ENCODE assay signal across 12 mouse cellular contexts in genomic region chrX:152973476-152974203, GRCm38 (mm10). TPM values are rescaled to one million over a fixed set of nuclear protein-coding genes. Genes with fewer than 3 reads are reported as not detected.
A peak's percentile ranks its signal among the peaks of the same experiment; 100 is the strongest.
DNase-seq lines count a peak whose midpoint lies in the region; ATAC-seq and TF ChIP-seq lines count a peak whose summit lies in the region.
"Not testable (repeated sequence)": the region's sequence is repeated elsewhere in the genome, so short reads cannot be mapped to it uniquely, and the experiment has no call there.
"Had no signal": no experiment of that assay in that cellular context is flagged by ENCODE, and none has a peak within 500 bp of the region (broad histone marks: within the 10 kb centered on the region; RNA-seq: fewer than 3 reads in every experiment).

No protein-coding gene starts in this region.

- H3K27me3 ChIP-seq in embryonic facial prominence, embryonic 10.5 days (replicated peaks; ENCODE audit: low read depth, poor library complexity, severe bottlenecking): peaks cover 55% of the 10 kb centered on the region
- not testable (repeated sequence) for H3K27me3 ChIP-seq in forebrain, embryonic 14.5 days (replicated peaks; ENCODE audit: control insufficient read depth, insufficient read depth, low read length); heart, embryonic 14.5 days (ENCODE audit: control insufficient read depth, insufficient read depth, low read length); hindbrain, embryonic 16.5 days (replicated peaks; ENCODE audit: control insufficient read depth, insufficient read depth, low read length); lung, embryonic 15.5 days; midbrain, embryonic 15.5 days (replicated peaks); stomach, embryonic 15.5 days (replicated peaks)

- not testable (repeated sequence) for H3K4me1 ChIP-seq in embryonic facial prominence, embryonic 10.5 days; forebrain, embryonic 14.5 days (ENCODE audit: control insufficient read depth, insufficient read depth, low read length); heart, embryonic 14.5 days (ENCODE audit: control insufficient read depth in 2 of 2, insufficient read depth in 2 of 2, low read length in 2 of 2); hindbrain, embryonic 16.5 days (ENCODE audit: control insufficient read depth, insufficient read depth, low read depth, low read length); lung, embryonic 15.5 days; midbrain, embryonic 15.5 days; stomach, embryonic 15.5 days

- DNase-seq in embryonic facial prominence, embryonic 10.5 days (ENCODE audit: low spot score); forebrain, embryonic 14.5 days (ENCODE audit: low spot score); layer of hippocampus, adult 2 months (ENCODE audit: low spot score in 2 of 2): not testable (repeated sequence)

- H3K4me2 ChIP-seq in forebrain, embryonic 14.5 days (ENCODE audit: low read length): 0 out of 2 replicates have a peak overlapping the region, but pooled peaks have one; percentile 33
- peak overlapping the region; percentile 40 for H3K4me2 ChIP-seq in heart, embryonic 14.5 days (ENCODE audit: low read length)
- H3K4me2 ChIP-seq in hindbrain, embryonic 16.5 days (ENCODE audit: low read length): peak overlapping the region; percentile 37; the same call in 1 of the 2 replicates
- H3K4me2 ChIP-seq in lung, embryonic 15.5 days: peak overlapping the region; percentile 26
- peak overlapping the region; percentile 38 for H3K4me2 ChIP-seq in midbrain, embryonic 15.5 days
- not testable (repeated sequence) for H3K4me2 ChIP-seq in stomach, embryonic 15.5 days

- H3K4me3 ChIP-seq in embryonic facial prominence, embryonic 10.5 days: peak overlapping the region; percentile 28; the same call in 1 of the 2 replicates
- H3K4me3 ChIP-seq in forebrain, embryonic 14.5 days (ENCODE audit: low read depth, low read length); heart, embryonic 14.5 days (ENCODE audit: control insufficient read depth in 1 of 2, insufficient read depth in 1 of 2, low read depth in 1 of 2, low read length in 2 of 2); hindbrain, embryonic 16.5 days (ENCODE audit: low read length); layer of hippocampus, adult 2 months; lung, embryonic 15.5 days; midbrain, embryonic 15.5 days; stomach, embryonic 15.5 days (replicated peaks): not testable (repeated sequence)

- TF ChIP-seq CTCF in layer of hippocampus, adult 2 months (conservative IDR thresholded peaks at IDR 0.05): not testable (repeated sequence)

- WGBS in embryonic facial prominence, embryonic 10.5 days: 22% methylated on average over 8 of the region's 19 CpGs
- 26% methylated on average over 5 of the region's 19 CpGs for WGBS in forebrain, embryonic 14.5 days
- WGBS in heart, embryonic 14.5 days: 48% methylated on average over 5 of the region's 19 CpGs
- WGBS in hindbrain, embryonic 16.5 days: 34% methylated on average over 4 of the region's 19 CpGs
- 35% methylated on average over 6 of the region's 19 CpGs for WGBS in lung, embryonic 15.5 days
- whole genome bisulfite sequencing in midbrain, embryonic 15.5 days: 29% methylated on average over 6 of the region's 19 CpGs
- WGBS in stomach, embryonic 15.5 days: 20% methylated on average over 6 of the region's 19 CpGs

- H3K36me3 ChIP-seq in embryonic facial prominence, embryonic 10.5 days (replicated peaks); forebrain, embryonic 14.5 days (ENCODE audit: control insufficient read depth, insufficient read depth, low read length); heart, embryonic 14.5 days (ENCODE audit: control insufficient read depth, insufficient read depth, low read length); hindbrain, embryonic 16.5 days (ENCODE audit: control insufficient read depth, insufficient read depth, low read length); lung, embryonic 15.5 days; midbrain, embryonic 15.5 days (replicated peaks); stomach, embryonic 15.5 days: not testable (repeated sequence)

- H3K9me3 ChIP-seq in embryonic facial prominence, embryonic 10.5 days; forebrain, embryonic 14.5 days (replicated peaks; ENCODE audit: control insufficient read depth, low read length); heart, embryonic 14.5 days (ENCODE audit: control insufficient read depth, low read length); hindbrain, embryonic 16.5 days (ENCODE audit: control insufficient read depth, low read length); lung, embryonic 15.5 days; midbrain, embryonic 15.5 days; stomach, embryonic 15.5 days: not testable (repeated sequence)

- peak overlapping the region; percentile 78; the same call in 1 of the 2 replicates for H3K27ac ChIP-seq in embryonic facial prominence, embryonic 10.5 days (replicated peaks)
- H3K27ac ChIP-seq in forebrain, embryonic 14.5 days (ENCODE audit: low read depth, low read length): 0 out of 2 replicates have a peak overlapping the region, but pooled peaks have one; percentile 83
- not testable (repeated sequence) for H3K27ac ChIP-seq in heart, embryonic 14.5 days (replicated peaks in 1 of 2; ENCODE audit: control insufficient read depth in 1 of 2, insufficient read depth in 1 of 2, low read depth in 2 of 2, low read length in 2 of 2); hindbrain, embryonic 16.5 days (ENCODE audit: low read depth, low read length); lung, embryonic 15.5 days; stomach, embryonic 15.5 days
- peak overlapping the region; percentile 82; the same call in 1 of the 2 replicates for H3K27ac ChIP-seq in layer of hippocampus, adult 2 months
- H3K27ac ChIP-seq in midbrain, embryonic 15.5 days: peak overlapping the region; percentile 86

- not testable (repeated sequence) for H3K9ac ChIP-seq in forebrain, embryonic 14.5 days (ENCODE audit: low read length); heart, embryonic 14.5 days (ENCODE audit: low read length); hindbrain, embryonic 16.5 days (ENCODE audit: low read depth, low read length); lung, embryonic 15.5 days; midbrain, embryonic 15.5 days; stomach, embryonic 15.5 days

- ATAC-seq in forebrain, embryonic 14.5 days: peak; percentile 94
- not testable (repeated sequence) for ATAC-seq in heart, embryonic 14.5 days (ENCODE audit: insufficient number of reproducible peaks, insufficient read depth, low FRiP score, low read depth)
- ATAC-seq in hindbrain, embryonic 16.5 days: peak; percentile 96
- peak; percentile 76; the same call in 1 of the 2 replicates for ATAC-seq in lung, embryonic 15.5 days (ENCODE audit: borderline replicate concordance, extremely low read depth, low FRiP score, low TSS enrichment)
- peak; percentile 98 for ATAC-seq in midbrain, embryonic 15.5 days (replicated peaks)
- ATAC-seq in stomach, embryonic 15.5 days (ENCODE audit: insufficient read depth, low FRiP score, low read depth): peak; percentile 70

RNA-seq across cellular contexts. Expression of gene Usp51, which starts 32.6 kb away (rescaled TPM):
- 3.7 and 4.0 TPM in 2 replicates for polyA plus RNA-seq in embryonic facial prominence, embryonic 10.5 days (2016; fragmentation: Nextera tagmentation; extraction: Ambion mirVana)
- polyA plus RNA-seq in forebrain, embryonic 14.5 days (2014; fragmentation: Nextera tagmentation; extraction: Ambion mirVana): 2.3 and 3.5 TPM in 2 replicates
- 0.84 and 0.93 TPM in 2 replicates for polyA plus RNA-seq in heart, embryonic 14.5 days (2014; fragmentation: Nextera tagmentation; extraction: Ambion mirVana)
- polyA plus RNA-seq in hindbrain, embryonic 16.5 days (2015; fragmentation: Nextera tagmentation; extraction: Ambion mirVana): 2.8 and 3.1 TPM in 2 replicates
- total RNA-seq in layer of hippocampus, adult 2 months (2021): 1 to 10 TPM; 2.5 to 2.7 TPM
- 0.60 and 0.99 TPM in 2 replicates for polyA plus RNA-seq in lung, embryonic 15.5 days (2015; fragmentation: Nextera tagmentation; extraction: Ambion mirVana)
- polyA plus RNA-seq in midbrain, embryonic 15.5 days (2015; fragmentation: Nextera tagmentation; extraction: Ambion mirVana): 3.1 and 3.7 TPM in 2 replicates
- 1.1 and 1.2 TPM in 2 replicates for polyA plus RNA-seq in stomach, embryonic 15.5 days (2015; fragmentation: Nextera tagmentation; extraction: Ambion mirVana)
- total RNA-seq: gastrocnemius, postnatal 36 days; MEL had no signal
- polyA plus RNA-seq: C2C12; kidney, adult 2 months had no signal
